Mouse (Mus musculus): ENCODE results near the gene Amz2. TPM values are rescaled to one million over a fixed set of nuclear protein-coding genes. Genes with fewer than 3 reads are reported as not detected.

Amz2 gene
- polyA plus RNA-seq, 1 experiment = 32.5 TPM

DNA sequence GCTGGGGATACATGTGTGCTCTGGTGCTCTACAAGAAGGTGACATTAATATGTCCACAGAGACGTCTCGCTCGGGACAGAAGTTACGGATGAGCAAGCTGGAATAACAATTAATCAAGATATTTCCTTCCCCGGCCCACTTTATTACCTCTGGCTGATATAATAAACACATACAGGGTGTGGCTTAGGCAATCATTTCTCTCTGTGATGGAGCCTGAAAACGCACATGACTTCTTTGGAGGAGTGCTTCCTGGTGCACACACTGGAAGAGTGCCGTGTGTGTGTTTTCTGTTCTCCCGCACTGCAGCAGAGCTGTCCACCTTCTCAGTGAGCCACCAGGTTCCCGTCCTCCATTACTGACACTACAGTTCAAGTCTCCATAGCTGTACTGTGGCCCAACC lies 72.2 kb downstream of the Amz2 start:
- H3K4me1 ChIP-seq (ENCODE audit: control insufficient read depth, insufficient read depth, low read length) = peaks cover 47% of the 10 kb centered on the region
- H3K4me3 ChIP-seq (ENCODE audit: insufficient read depth, low read length) = no peak overlapping the region
- TF ChIP-seq POLR2A (IDR thresholded peaks at IDR 0.05; ENCODE audit: borderline replicate concordance, low read depth, low read length) = no peak
- TF ChIP-seq CTCF (IDR thresholded peaks at IDR 0.05; ENCODE audit: low read depth, low read length) = no peak
- H3K27ac ChIP-seq (ENCODE audit: insufficient read depth, low read depth, low read length) = no peak overlapping the region

DNA sequence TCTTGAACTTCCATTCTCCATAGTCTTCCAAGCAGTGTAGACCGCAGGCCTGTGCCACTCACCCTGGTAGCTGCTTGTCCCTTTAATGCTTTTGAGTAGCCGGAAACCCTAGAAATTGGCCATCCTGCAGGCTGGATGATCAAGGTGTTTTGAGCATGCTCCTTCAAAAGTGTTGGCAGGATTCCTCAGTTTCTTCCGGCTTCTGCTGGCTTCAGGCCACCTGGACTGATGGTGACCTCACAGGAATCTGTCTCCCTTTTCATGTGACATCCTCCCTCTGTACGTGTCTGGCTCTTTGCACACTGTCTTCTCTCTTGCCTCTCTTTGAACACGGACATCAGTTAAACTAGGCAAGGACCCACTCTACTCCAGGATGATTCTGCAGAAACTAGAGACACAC lies 74.5 kb downstream of the Amz2 start:
- no peak overlapping the region for H3K27ac ChIP-seq (ENCODE audit: insufficient read depth, low read depth, low read length)
- peaks cover 42% of the 10 kb centered on the region for H3K4me1 ChIP-seq (ENCODE audit: control insufficient read depth, insufficient read depth, low read length)
- TF ChIP-seq CTCF (IDR thresholded peaks at IDR 0.05; ENCODE audit: low read depth, low read length) (no peak), POLR2A (IDR thresholded peaks at IDR 0.05; ENCODE audit: borderline replicate concordance, low read depth, low read length) (no peak)
- H3K4me3 ChIP-seq (ENCODE audit: insufficient read depth, low read length) = no peak overlapping the region

Other genes with a start within 250 kb of the Amz2 start
- not detected in 2 replicates for gene Rgs9, start 127.8 kb upstream of the Amz2 start, polyA plus RNA-seq (2012; ENCODE audit: insufficient read depth, insufficient read length, missing spikeins)
- gene Gna13, start 63.1 kb upstream of the Amz2 start, polyA plus RNA-seq (2012; ENCODE audit: insufficient read depth, insufficient read length, missing spikeins) = 77.0 and 84.9 TPM in 2 replicates
- 0.40 and 0.49 TPM in 2 replicates for gene 9930022D16Rik, start 12.0 kb upstream of the Amz2 start, polyA plus RNA-seq (2012; ENCODE audit: insufficient read depth, insufficient read length, missing spikeins)
- 3.7 and 4.4 TPM in 2 replicates for gene Arsg, start 47.4 kb downstream of the Amz2 start, polyA plus RNA-seq (2012; ENCODE audit: insufficient read depth, insufficient read length, missing spikeins)
- gene Slc16a6, start 47.7 kb downstream of the Amz2 start, polyA plus RNA-seq (2012; ENCODE audit: insufficient read depth, insufficient read length, missing spikeins) = 32.6 and 38.7 TPM in 2 replicates
- gene Wipi1, start 186.0 kb downstream of the Amz2 start, polyA plus RNA-seq (2012; ENCODE audit: insufficient read depth, insufficient read length, missing spikeins) = 17.2 and 21.3 TPM in 2 replicates
- gene Prkar1a, start 223.5 kb downstream of the Amz2 start, polyA plus RNA-seq (2012; ENCODE audit: insufficient read depth, insufficient read length, missing spikeins) = 164 and 173 TPM in 2 replicates

All from bone marrow macrophage, adult 2 months (primary cell).